Mouse (Mus musculus): ENCODE data around the gene Atpaf1. TPM values are rescaled to one million over a fixed set of nuclear protein-coding genes. Genes with fewer than 3 reads are reported as not detected.

The Atpaf1 gene
- polyA plus RNA-seq, 1 experiment from 2014 or later, result 47.8 TPM

- no peak overlapping the region for H3K4me2 ChIP-seq
- no peak for ATAC-seq (ENCODE audit: insufficient read depth, low FRiP score, low read depth)
Observed at GRCm38 (mm10) chr4:115831221-115831620, 46.6 kb downstream of the Atpaf1 start.

GRCm38 (mm10) chr4:115832040-115832439, 47.4 kb downstream of the Atpaf1 start:
- Histone ChIP-seq H3K9ac (no peak overlapping the region), H3K9me3 (no peaks in the 10 kb centered on the region), H3K36me3 (peaks cover 21% of the 10 kb centered on the region), H3K4me1 (peaks cover 12% of the 10 kb centered on the region; the same call in 1 of the 2 replicates), H3K4me2 (no peak overlapping the region), H3K27ac (no peak overlapping the region), H3K27me3 (replicated peaks) (no peaks in the 10 kb centered on the region), H3K4me3 (replicated peaks) (no peak overlapping the region)
- no peak for ATAC-seq (ENCODE audit: insufficient read depth, low FRiP score, low read depth)
- 60% methylated on average over 2 of the region's 2 CpGs for WGBS

More at GRCm38 (mm10) chr4:115831221-115831620, 46.6 kb downstream of the Atpaf1 start:
- Histone ChIP-seq H3K27ac (no peak overlapping the region), H3K9ac (no peak overlapping the region), H3K9me3 (no peaks in the 10 kb centered on the region), H3K36me3 (peaks cover 21% of the 10 kb centered on the region), H3K4me1 (peaks cover 12% of the 10 kb centered on the region; the same call in 1 of the 2 replicates), H3K27me3 (replicated peaks) (no peaks in the 10 kb centered on the region), H3K4me3 (replicated peaks) (no peak overlapping the region)
- 95% methylated on average over 22 of the region's 22 CpGs for WGBS

GRCm38 (mm10) chr4:115835576-115835975, 51.0 kb downstream of the Atpaf1 start:
- no peak overlapping the region for H3K27ac ChIP-seq

GRCm38 (mm10) chr4:115838196-115838595, 53.6 kb downstream of the Atpaf1 start:
- 62% methylated on average over 4 of the region's 4 CpGs for WGBS
- H3K27me3 ChIP-seq (replicated peaks), result no peaks in the 10 kb centered on the region
- H3K36me3 ChIP-seq, result peaks cover 8% of the 10 kb centered on the region
- no peak overlapping the region for H3K27ac ChIP-seq
- H3K9ac ChIP-seq, result no peak overlapping the region
- H3K4me1 ChIP-seq, result 0 out of 2 replicates have a peak, but pooled peaks cover 5% of the 10 kb centered on the region
- no peak for ATAC-seq (ENCODE audit: insufficient read depth, low FRiP score, low read depth)
- H3K4me2 ChIP-seq, result peak overlapping the region; percentile 78
- H3K9me3 ChIP-seq, result no peaks in the 10 kb centered on the region
- no peak overlapping the region; the same call in 1 of the 2 replicates for H3K4me3 ChIP-seq (replicated peaks)

More at GRCm38 (mm10) chr4:115835576-115835975, 51.0 kb downstream of the Atpaf1 start:
- Histone ChIP-seq H3K9me3 (no peaks in the 10 kb centered on the region), H3K4me2 (no peak overlapping the region), H3K9ac (no peak overlapping the region), H3K36me3 (peaks cover 21% of the 10 kb centered on the region), H3K27me3 (replicated peaks) (no peaks in the 10 kb centered on the region), H3K4me1 (0 out of 2 replicates have a peak, but pooled peaks cover 5% of the 10 kb centered on the region), H3K4me3 (replicated peaks) (no peak overlapping the region)
- ATAC-seq (ENCODE audit: insufficient read depth, low FRiP score, low read depth), result no peak
- 75% methylated on average over 2 of the region's 2 CpGs for WGBS

GRCm38 (mm10) chr4:115838696-115839641, 54.4 kb downstream of the Atpaf1 start, which contains the start of gene Mknk1:
Gene Mknk1 (plus strand): TSS chr4:115839198.
- Histone ChIP-seq H3K36me3 (peaks cover 3% of the 10 kb centered on the region), H3K27ac (peak within 1 kb of the TSS; percentile 83), H3K4me3 (replicated peaks) (peak within 1 kb of the TSS; percentile 84), H3K9ac (peak within 1 kb of the TSS; percentile 78), H3K27me3 (replicated peaks) (no peaks in the 10 kb centered on the region), H3K4me2 (peak within 1 kb of the TSS; percentile 78), H3K9me3 (no peaks in the 10 kb centered on the region), H3K4me1 (0 out of 2 replicates have a peak, but pooled peaks cover 5% of the 10 kb centered on the region)
- peak; percentile 93 for ATAC-seq (ENCODE audit: insufficient read depth, low FRiP score, low read depth)
- WGBS, result 1% methylated on average over 51 of the region's 51 CpGs

- no peak for ATAC-seq (ENCODE audit: insufficient read depth, low FRiP score, low read depth)
- H3K4me2 ChIP-seq, result peak overlapping the region; percentile 78
- no peaks in the 10 kb centered on the region for H3K36me3 ChIP-seq
- WGBS, result 33% methylated on average over 4 of the region's 4 CpGs
- 0 out of 2 replicates have a peak, but pooled peaks cover 5% of the 10 kb centered on the region for H3K4me1 ChIP-seq
- H3K4me3 ChIP-seq (replicated peaks), result peak overlapping the region; percentile 84
- H3K27ac ChIP-seq, result no peak overlapping the region; the same call in 1 of the 2 replicates
- H3K27me3 ChIP-seq (replicated peaks), result no peaks in the 10 kb centered on the region
- H3K9me3 ChIP-seq, result no peaks in the 10 kb centered on the region
- 0 out of 2 replicates have a peak overlapping the region, but pooled peaks have one; percentile 78 for H3K9ac ChIP-seq
Observed at GRCm38 (mm10) chr4:115839956-115840355, 55.3 kb downstream of the Atpaf1 start.

GRCm38 (mm10) chr4:115840842-115841241, 56.2 kb downstream of the Atpaf1 start:
- Histone ChIP-seq H3K4me1 (0 out of 2 replicates have a peak, but pooled peaks cover 5% of the 10 kb centered on the region), H3K4me2 (no peak overlapping the region), H3K9ac (no peak overlapping the region), H3K27ac (peak overlapping the region; percentile 51; the same call in 1 of the 2 replicates), H3K27me3 (replicated peaks) (no peaks in the 10 kb centered on the region), H3K36me3 (no peaks in the 10 kb centered on the region), H3K4me3 (replicated peaks) (no peak overlapping the region), H3K9me3 (no peaks in the 10 kb centered on the region)
- no peak for ATAC-seq (ENCODE audit: insufficient read depth, low FRiP score, low read depth)
- 89% methylated on average over 4 of the region's 4 CpGs for WGBS

GRCm38 (mm10) chr4:115846656-115847055, 62.0 kb downstream of the Atpaf1 start:
- WGBS, result 47% methylated on average over 2 of the region's 2 CpGs

GRCm38 (mm10) chr4:115847377-115847776, 62.8 kb downstream of the Atpaf1 start:
- Histone ChIP-seq H3K4me1 (0 out of 2 replicates have a peak, but pooled peaks cover 5% of the 10 kb centered on the region), H3K4me2 (no peak overlapping the region), H3K36me3 (peaks cover 17% of the 10 kb centered on the region), H3K9me3 (no peaks in the 10 kb centered on the region), H3K27me3 (replicated peaks) (no peaks in the 10 kb centered on the region), H3K27ac (peak overlapping the region; percentile 28; the same call in 1 of the 2 replicates), H3K4me3 (replicated peaks) (no peak overlapping the region), H3K9ac (no peak overlapping the region)
- no peak for ATAC-seq (ENCODE audit: insufficient read depth, low FRiP score, low read depth)
- 42% methylated on average over 5 of the region's 5 CpGs for WGBS

More at GRCm38 (mm10) chr4:115846656-115847055, 62.0 kb downstream of the Atpaf1 start:
- Histone ChIP-seq H3K4me1 (0 out of 2 replicates have a peak, but pooled peaks cover 5% of the 10 kb centered on the region), H3K27me3 (replicated peaks) (no peaks in the 10 kb centered on the region), H3K9me3 (no peaks in the 10 kb centered on the region), H3K36me3 (peaks cover 10% of the 10 kb centered on the region), H3K4me2 (no peak overlapping the region), H3K27ac (no peak overlapping the region), H3K9ac (no peak overlapping the region), H3K4me3 (replicated peaks) (no peak overlapping the region)
- ATAC-seq (ENCODE audit: insufficient read depth, low FRiP score, low read depth), result no peak

- no peak overlapping the region for H3K9ac ChIP-seq
- peaks cover 20% of the 10 kb centered on the region for H3K36me3 ChIP-seq
- no peak for ATAC-seq (ENCODE audit: insufficient read depth, low FRiP score, low read depth)
- peak overlapping the region; percentile 48; the same call in 1 of the 2 replicates for H3K27ac ChIP-seq
- 0 out of 2 replicates have a peak, but pooled peaks cover 5% of the 10 kb centered on the region for H3K4me1 ChIP-seq
- H3K4me2 ChIP-seq, result no peak overlapping the region
- H3K9me3 ChIP-seq, result no peaks in the 10 kb centered on the region
- WGBS, result 86% methylated on average over 1 of the region's 1 CpGs
- H3K27me3 ChIP-seq (replicated peaks), result no peaks in the 10 kb centered on the region
- H3K4me3 ChIP-seq (replicated peaks), result no peak overlapping the region
Observed at GRCm38 (mm10) chr4:115848083-115848482, 63.5 kb downstream of the Atpaf1 start.

- ATAC-seq (ENCODE audit: insufficient read depth, low FRiP score, low read depth), result peak; percentile 97
- H3K9me3 ChIP-seq, result no peaks in the 10 kb centered on the region
- H3K27me3 ChIP-seq (replicated peaks), result no peaks in the 10 kb centered on the region
- H3K4me3 ChIP-seq (replicated peaks), result no peak overlapping the region
- H3K36me3 ChIP-seq, result peaks cover 20% of the 10 kb centered on the region
- no peak overlapping the region for H3K4me2 ChIP-seq
- no peak overlapping the region for H3K9ac ChIP-seq
- 0 out of 2 replicates have a peak, but pooled peaks cover 5% of the 10 kb centered on the region for H3K4me1 ChIP-seq
- peak overlapping the region; percentile 48 for H3K27ac ChIP-seq
- WGBS, result 47% methylated on average over 8 of the region's 8 CpGs
Observed at GRCm38 (mm10) chr4:115848990-115849677, 64.5 kb downstream of the Atpaf1 start.

Measured in stomach, embryonic 15.5 days (tissue).